Mouse (Mus musculus) stomach, embryonic 14.5 days (tissue): Measurements from ENCODE around the gene Gm17174. TPM values are rescaled to one million over a fixed set of nuclear protein-coding genes. Genes with fewer than 3 reads are reported as not detected.
"Not testable (repeated sequence)": the region's sequence is repeated elsewhere in the genome, so short reads cannot be mapped to it uniquely, and the experiment has no call there.

Experiments used
- ATAC-seq: fragments of 200-750 bp; cut with Nextera tagmentation; 2 replicates; pipeline ENCODE4 v1.8.0; 2017; ENCODE audit warnings: low read depth, moderate TSS enrichment; ENCODE audit not compliant: insufficient number of reproducible peaks, insufficient read depth, low FRiP score
- H3K27ac ChIP-seq: fragments of 300-500 bp; sonication (generic); 2 replicates; pipeline ENCODE4 v1.5.1; 2014; ENCODE audit warnings: mild to moderate bottlenecking, low read length, moderate library complexity, mixed read lengths
- H3K27me3 ChIP-seq: fragments of 300-500 bp; sonication (generic); 2 replicates; pipeline ENCODE4 v1.6.1; 2014; ENCODE audit warnings: low read length, control low read depth, mixed read lengths; ENCODE audit not compliant: control insufficient read depth, insufficient read depth
- H3K36me3 ChIP-seq: fragments of 300-500 bp; sonication (generic); 2 replicates; pipeline ENCODE4 v1.6.1; 2014; ENCODE audit warnings: mild to moderate bottlenecking, control low read depth, low read length, moderate library complexity, mixed read lengths; ENCODE audit not compliant: control insufficient read depth, insufficient read depth
- H3K4me1 ChIP-seq: fragments of 300-500 bp; sonication (generic); 2 replicates; pipeline ENCODE4 v1.6.1; 2014; ENCODE audit warnings: low read length, control low read depth, mixed read lengths; ENCODE audit not compliant: control insufficient read depth, insufficient read depth
- H3K4me2 ChIP-seq: fragments of 300-500 bp; sonication (generic); replicated peaks from 2 replicates; pipeline ENCODE4 v1.6.1; 2014; ENCODE audit warnings: low read depth, low read length, control low read depth
- H3K4me3 ChIP-seq: fragments of 300-500 bp; sonication (generic); 2 replicates; pipeline ENCODE4 v1.5.1; 2014; ENCODE audit warnings: low read depth, low read length, control low read depth
- H3K9ac ChIP-seq: fragments of 300-500 bp; sonication (generic); replicated peaks from 2 replicates; pipeline ENCODE4 v1.6.1; 2014; ENCODE audit warnings: low read depth, mild to moderate bottlenecking, control low read depth, low read length, moderate library complexity, mixed read lengths
- H3K9me3 ChIP-seq: fragments of 300-500 bp; sonication (generic); 2 replicates; pipeline ENCODE4 v1.6.1; 2016; ENCODE audit warnings: low read depth, low read length, control low read depth; ENCODE audit not compliant: control insufficient read depth
- WGBS: fragments of 180-500 bp; shearing (Covaris S2); extraction: QIAGEN DNeasy Blood & Tissue Kit; methylation state at CpG from one replicate; pipeline ENCODE4 v1.1.7; 2014; 5-methylcytosine and 5-hydroxymethylcytosine counted together
- polyA plus RNA-seq: library from polyadenylated mRNA; unstranded; fragments of >200 nt; fragmentation: Nextera tagmentation; extraction: Ambion mirVana; gene quantifications from 2 replicates; pipeline ENCODE4 v1.2.1, GENCODE M21; 2014

Gene Gm17174
- polyA plus RNA-seq: not detected in 2 replicates

DNA sequence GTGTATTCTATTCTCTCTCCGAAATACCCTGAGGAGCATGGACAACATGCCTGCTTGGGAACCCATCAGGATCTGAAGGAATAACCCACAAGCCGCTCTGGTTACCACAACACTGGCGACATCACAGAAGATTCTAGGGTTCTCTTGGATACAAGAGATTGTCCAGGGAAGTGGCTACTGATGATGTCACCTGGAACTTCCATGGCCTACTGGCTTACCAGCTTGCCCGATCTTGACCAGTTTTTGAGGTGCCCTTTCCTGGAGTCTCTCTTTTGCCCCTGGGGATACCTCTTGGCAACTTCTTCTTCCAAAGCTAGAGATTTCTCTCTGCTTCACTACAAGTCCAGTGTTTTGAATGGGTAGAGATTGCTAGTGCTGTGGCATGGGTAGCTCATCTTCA is at the start of gene Gm17174:
Gene Gm17174 (minus strand): TSS at position 101 of the 400 bp plus-strand sequence.
- H3K36me3 ChIP-seq, H3K9ac ChIP-seq, H3K4me1 ChIP-seq, H3K27me3 ChIP-seq, ATAC-seq, H3K27ac ChIP-seq, H3K9me3 ChIP-seq, H3K4me3 ChIP-seq, H3K4me2 ChIP-seq: not testable (repeated sequence)
- 92% methylated on average over 4 of the region's 4 CpGs for WGBS

GRCm38 (mm10) chr14:51635566-51635965 is 43.6 kb upstream of the Gm17174 start, which contains the start of gene Gm4181:
Gene Gm4181, minus strand, starts transcription at chr14:51635666.
- H3K27ac ChIP-seq, H3K9ac ChIP-seq, ATAC-seq, H3K4me1 ChIP-seq, H3K9me3 ChIP-seq, H3K4me2 ChIP-seq, H3K27me3 ChIP-seq, H3K4me3 ChIP-seq, H3K36me3 ChIP-seq: not testable (repeated sequence)
- 64% methylated on average over 1 of the region's 1 CpGs for WGBS

GRCm38 (mm10) chr14:51632426-51632825 is 40.5 kb upstream of the Gm17174 start:
- H3K9me3 ChIP-seq, H3K4me1 ChIP-seq, ATAC-seq, H3K27ac ChIP-seq, H3K36me3 ChIP-seq, H3K4me2 ChIP-seq, H3K9ac ChIP-seq, H3K4me3 ChIP-seq, H3K27me3 ChIP-seq: not testable (repeated sequence)
- WGBS: 97% methylated on average over 1 of the region's 1 CpGs

DNA sequence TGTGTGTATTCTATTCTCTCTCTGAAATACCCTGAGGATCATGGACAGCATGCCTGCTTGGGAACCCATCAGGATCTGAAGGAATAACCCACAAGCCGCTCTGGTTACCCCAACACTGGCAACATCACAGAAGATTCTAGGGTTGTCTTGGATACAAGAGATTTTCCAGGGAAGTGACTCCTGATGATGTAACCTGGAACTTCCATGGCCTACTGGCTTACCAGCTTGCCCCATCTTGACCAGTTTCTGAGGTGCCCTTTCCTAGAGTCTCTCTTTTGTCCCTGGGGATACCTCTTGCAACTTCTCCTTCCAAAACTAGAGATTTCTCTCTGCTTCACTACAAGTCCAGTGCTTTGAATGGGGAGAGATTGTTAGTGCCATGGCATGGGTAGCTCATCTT is 19.3 kb upstream of the Gm17174 start, which contains the start of gene Gm17078:
Gene Gm17078 (minus strand): TSS at position 101 of the 400 bp plus-strand sequence.
- 89% methylated on average over 1 of the region's 1 CpGs for WGBS
- H3K4me2 ChIP-seq: no peak within 1 kb of the TSS

DNA sequence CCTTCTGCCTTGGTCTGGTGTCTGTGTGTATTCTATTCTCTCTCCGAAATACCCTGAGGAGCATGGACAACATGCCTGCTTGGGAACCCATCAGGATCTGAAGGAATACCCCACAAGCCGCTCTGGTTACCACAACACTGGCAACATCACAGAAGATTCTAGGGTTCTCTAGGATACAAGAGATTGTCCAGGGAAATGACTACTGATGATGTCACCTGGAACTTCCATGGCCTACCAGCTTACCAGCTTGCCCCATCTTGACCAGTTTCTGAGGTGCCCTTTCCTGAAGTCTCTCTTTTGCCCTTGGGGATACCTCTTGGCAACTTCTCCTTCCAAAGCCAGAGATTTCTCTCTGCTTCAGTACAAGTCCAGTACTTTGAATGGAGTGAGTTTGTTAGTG is 18.0 kb downstream of the Gm17174 start, which contains the start of gene Gm17175:
Gene Gm17175 (minus strand): TSS at position 101 of the 400 bp plus-strand sequence.
- H3K4me2 ChIP-seq, H3K4me3 ChIP-seq, H3K9me3 ChIP-seq, H3K36me3 ChIP-seq, H3K9ac ChIP-seq, H3K27ac ChIP-seq, H3K4me1 ChIP-seq, ATAC-seq, H3K27me3 ChIP-seq: not testable (repeated sequence)
- 92% methylated on average over 2 of the region's 2 CpGs for WGBS

More for the DNA sequence above, 19.3 kb upstream of the Gm17174 start, which contains the start of gene Gm17078:
- ATAC-seq: no peak
- no peaks in the 10 kb centered on the region for H3K36me3 ChIP-seq
- no peak within 1 kb of the TSS for H3K4me3 ChIP-seq
- no peaks in the 10 kb centered on the region for H3K27me3 ChIP-seq
- no peaks in the 10 kb centered on the region for H3K4me1 ChIP-seq
- no peaks in the 10 kb centered on the region for H3K9me3 ChIP-seq
- no peak within 1 kb of the TSS for H3K9ac ChIP-seq
- H3K27ac ChIP-seq: no peak within 1 kb of the TSS

DNA sequence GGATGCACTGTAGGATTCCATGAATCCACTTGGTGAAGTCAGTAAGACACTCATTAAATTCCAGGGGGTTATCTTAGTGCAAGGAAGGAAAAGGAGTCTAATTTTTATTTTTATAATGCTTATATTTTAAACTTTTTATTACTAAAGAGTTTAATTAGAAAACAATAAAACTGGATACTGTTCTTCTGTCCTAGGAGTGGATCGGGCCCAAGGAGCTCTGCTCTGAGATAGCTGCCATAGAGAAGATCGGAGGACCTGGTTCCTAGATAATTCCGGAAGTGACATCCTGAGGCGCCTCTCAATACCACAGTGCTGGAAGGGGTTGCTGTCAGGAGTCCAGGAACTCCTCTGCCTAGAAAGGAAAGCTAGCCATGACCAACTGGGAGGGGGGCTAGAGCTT is 39.4 kb downstream of the Gm17174 start, which contains the start of gene Gm5622:
Gene Gm5622 (plus strand): TSS at position 301 of the 400 bp plus-strand sequence.
- Histone ChIP-seq H3K27me3 (no peaks in the 10 kb centered on the region), H3K4me3 (no peak within 1 kb of the TSS), H3K9ac (no peak within 1 kb of the TSS), H3K36me3 (no peaks in the 10 kb centered on the region), H3K4me2 (no peak within 1 kb of the TSS), H3K9me3 (no peaks in the 10 kb centered on the region), H3K27ac (no peak within 1 kb of the TSS), H3K4me1 (no peaks in the 10 kb centered on the region)
- WGBS: 90% methylated on average over 4 of the region's 4 CpGs
- no peak for ATAC-seq

Other genes starting within 250 kb of the Gm17174 start
- gene Gm7247, start 230.4 kb downstream of the Gm17174 start, polyA plus RNA-seq: not detected in 2 replicates
- not detected in 2 replicates for gene Vmn2r88, start 181.3 kb downstream of the Gm17174 start, polyA plus RNA-seq
- not detected in 2 replicates for gene Vmn2r89, start 140.3 kb downstream of the Gm17174 start, polyA plus RNA-seq
- gene Gm5622, start 39.3 kb downstream of the Gm17174 start, polyA plus RNA-seq: not detected in 2 replicates
- gene Gm17175, start 18.1 kb downstream of the Gm17174 start, polyA plus RNA-seq: not detected in 2 replicates
- gene Gm17078, start 19.2 kb upstream of the Gm17174 start, polyA plus RNA-seq: not detected in 2 replicates
- not detected in 2 replicates for gene Gm4181, start 43.5 kb upstream of the Gm17174 start, polyA plus RNA-seq
- gene Gm17079, start 103.3 kb upstream of the Gm17174 start, polyA plus RNA-seq: not detected in 2 replicates
- not detected in 2 replicates for gene Gm5800, start 125.0 kb upstream of the Gm17174 start, polyA plus RNA-seq
- gene Ang4, start 181.5 kb upstream of the Gm17174 start, polyA plus RNA-seq: not detected in 2 replicates
- not detected in 2 replicates for gene AY358078, start 207.9 kb upstream of the Gm17174 start, polyA plus RNA-seq